Mouse (Mus musculus): ENCODE measurements around the gene Ip6k1. TPM values are rescaled to one million over a fixed set of nuclear protein-coding genes. Genes with fewer than 3 reads are reported as not detected.

The Ip6k1 gene
- total RNA-seq (2021): 118 and 139 TPM in 2 replicates
- long read RNA-seq, full-length matches to known transcripts: 83 of 175 reads
- long read RNA-seq, partial matches to known transcripts: 14 of 175 reads
- long read RNA-seq, other reads (novel, unspliced or antisense): 78 of 175 reads

GRCm38 (mm10) chr9:108001922-108002770, at the start of gene Ip6k1:
Gene Ip6k1, plus strand, starts transcription at chr9:108002501.
- DNase-seq: peak; percentile 99

GRCm38 (mm10) chr9:107955613-107956289, 46.5 kb upstream of the Ip6k1 start:
- no peak for DNase-seq

- DNase-seq: no peak
Observed at GRCm38 (mm10) chr9:107957141-107957540, 45.2 kb upstream of the Ip6k1 start.

GRCm38 (mm10) chr9:107959896-107960295, 42.4 kb upstream of the Ip6k1 start:
- peak; percentile 37 for DNase-seq

GRCm38 (mm10) chr9:107960928-107961327, 41.4 kb upstream of the Ip6k1 start:
- DNase-seq: no peak

GRCm38 (mm10) chr9:107961351-107961762, 40.9 kb upstream of the Ip6k1 start:
- DNase-seq: no peak

GRCm38 (mm10) chr9:107961881-107962280, 40.4 kb upstream of the Ip6k1 start:
- no peak for DNase-seq

- DNase-seq: no peak
Observed at GRCm38 (mm10) chr9:107962916-107963315, 39.4 kb upstream of the Ip6k1 start.

GRCm38 (mm10) chr9:107963700-107964099, 38.6 kb upstream of the Ip6k1 start:
- DNase-seq: peak; percentile 89

GRCm38 (mm10) chr9:107964681-107965080, 37.6 kb upstream of the Ip6k1 start:
- no peak for DNase-seq

GRCm38 (mm10) chr9:107966676-107967075, 35.6 kb upstream of the Ip6k1 start:
- no peak for DNase-seq

- DNase-seq: no peak
Observed at GRCm38 (mm10) chr9:107967437-107967836, 34.9 kb upstream of the Ip6k1 start.

- DNase-seq: no peak
Observed at GRCm38 (mm10) chr9:107968531-107968930, 33.8 kb upstream of the Ip6k1 start.

- DNase-seq: no peak
Observed at GRCm38 (mm10) chr9:107970311-107970710, 32.0 kb upstream of the Ip6k1 start.

- no peak for DNase-seq
Observed at GRCm38 (mm10) chr9:107971690-107972541, 30.4 kb upstream of the Ip6k1 start.

GRCm38 (mm10) chr9:107974491-107975171, 27.7 kb upstream of the Ip6k1 start:
- DNase-seq: no peak

GRCm38 (mm10) chr9:107975399-107976386, 26.6 kb upstream of the Ip6k1 start, which contains the start of gene Uba7:
Gene Uba7, plus strand, starts transcription at chr9:107975505.
- DNase-seq: no peak

GRCm38 (mm10) chr9:107978815-107979214, 23.5 kb upstream of the Ip6k1 start:
- no peak for DNase-seq

GRCm38 (mm10) chr9:107981684-107982605, 20.4 kb upstream of the Ip6k1 start:
- no peak for DNase-seq

Data from adrenal gland, postnatal 25 days (tissue).